Mouse (Mus musculus) midbrain, embryonic 16.5 days (tissue): ENCODE data around the gene Mmp7. TPM values are rescaled to one million over a fixed set of nuclear protein-coding genes. Genes with fewer than 3 reads are reported as not detected.

Experiments used
- ATAC-seq: fragments of 200-750 bp; cut with Nextera tagmentation; 2 replicates; pipeline ENCODE4 v1.8.0; 2017; ENCODE audit warnings: moderate TSS enrichment
- H3K27ac ChIP-seq: fragments of 300-500 bp; sonication (generic); 2 replicates; pipeline ENCODE4 v1.5.1; 2014; ENCODE audit warnings: mild to moderate bottlenecking, low read length, mixed read lengths
- H3K27me3 ChIP-seq: fragments of 300-500 bp; sonication (generic); 2 replicates; pipeline ENCODE4 v1.6.1; 2014; ENCODE audit warnings: low read depth, low read length, mixed read lengths; ENCODE audit not compliant: control insufficient read depth, insufficient read depth
- H3K36me3 ChIP-seq: fragments of 300-500 bp; sonication (generic); 2 replicates; pipeline ENCODE4 v1.6.1; 2014; ENCODE audit warnings: mild to moderate bottlenecking, low read length, moderate library complexity, mixed read lengths; ENCODE audit not compliant: control insufficient read depth, insufficient read depth
- H3K4me1 ChIP-seq: fragments of 300-500 bp; sonication (generic); 2 replicates; pipeline ENCODE4 v1.6.1; 2014; ENCODE audit warnings: mild to moderate bottlenecking, low read length, mixed read lengths; ENCODE audit not compliant: control insufficient read depth, insufficient read depth
- H3K4me2 ChIP-seq: fragments of 300-500 bp; sonication (generic); 2 replicates; pipeline ENCODE4 v1.6.1; 2014; ENCODE audit warnings: mild to moderate bottlenecking, low read length, mixed read lengths
- H3K4me3 ChIP-seq: fragments of 300-500 bp; sonication (generic); 2 replicates; pipeline ENCODE4 v1.5.1; 2014; ENCODE audit warnings: low read depth, mild to moderate bottlenecking, low read length, moderate library complexity, mixed read lengths
- H3K9ac ChIP-seq: fragments of 300-500 bp; sonication (generic); 2 replicates; pipeline ENCODE4 v1.6.1; 2014; ENCODE audit warnings: low read depth, low read length, mixed read lengths
- H3K9me3 ChIP-seq: fragments of 300-500 bp; sonication (generic); replicated peaks from 2 replicates; pipeline ENCODE4 v1.6.1; 2014; ENCODE audit warnings: mild to moderate bottlenecking, low read length, mixed read lengths; ENCODE audit not compliant: control insufficient read depth, poor library complexity, severe bottlenecking
- whole genome bisulfite sequencing: fragments of 180-500 bp; shearing (Covaris S2); extraction: QIAGEN DNeasy Blood & Tissue Kit; methylation state at CpG from one replicate; pipeline ENCODE4 v1.1.7; 2014; 5-methylcytosine and 5-hydroxymethylcytosine counted together
- polyA plus RNA-seq: library from polyadenylated mRNA; unstranded; fragments of >200 nt; fragmentation: Nextera tagmentation; extraction: Ambion mirVana; gene quantifications from 2 replicates; pipeline ENCODE4 v1.2.1, GENCODE M21; 2015

Mmp7 gene
- polyA plus RNA-seq, 1 experiment from 2014 or later, result not detected

GRCm38 (mm10) chr9:7714908-7715175, 23.0 kb downstream of the Mmp7 start:
- Histone ChIP-seq H3K27ac (no peak overlapping the region), H3K4me1 (no peaks in the 10 kb centered on the region), H3K4me2 (no peak overlapping the region), H3K4me3 (no peak overlapping the region), H3K27me3 (no peaks in the 10 kb centered on the region), H3K9ac (no peak overlapping the region), H3K36me3 (no peaks in the 10 kb centered on the region), H3K9me3 (no peaks in the 10 kb centered on the region)
- ATAC-seq, result peak; percentile 64
- WGBS, result 75% methylated on average over 2 of the region's 2 CpGs

GRCm38 (mm10) chr9:7721543-7721942, 29.7 kb downstream of the Mmp7 start:
- Histone ChIP-seq H3K9me3 (no peaks in the 10 kb centered on the region), H3K4me2 (no peak overlapping the region), H3K4me3 (no peak overlapping the region), H3K27ac (no peak overlapping the region), H3K9ac (no peak overlapping the region), H3K27me3 (no peaks in the 10 kb centered on the region), H3K36me3 (no peaks in the 10 kb centered on the region), H3K4me1 (no peaks in the 10 kb centered on the region)
- no peak for ATAC-seq
- WGBS, result 95% methylated on average over 1 of the region's 1 CpGs

- Histone ChIP-seq H3K4me3 (no peak overlapping the region), H3K4me2 (no peak overlapping the region), H3K9me3 (no peaks in the 10 kb centered on the region), H3K4me1 (no peaks in the 10 kb centered on the region), H3K27ac (no peak overlapping the region), H3K36me3 (no peaks in the 10 kb centered on the region), H3K9ac (no peak overlapping the region), H3K27me3 (no peaks in the 10 kb centered on the region)
- WGBS, result 81% methylated on average over 4 of the region's 4 CpGs
- ATAC-seq, result no peak
Observed at GRCm38 (mm10) chr9:7728997-7729396, 37.1 kb downstream of the Mmp7 start.

DNA sequence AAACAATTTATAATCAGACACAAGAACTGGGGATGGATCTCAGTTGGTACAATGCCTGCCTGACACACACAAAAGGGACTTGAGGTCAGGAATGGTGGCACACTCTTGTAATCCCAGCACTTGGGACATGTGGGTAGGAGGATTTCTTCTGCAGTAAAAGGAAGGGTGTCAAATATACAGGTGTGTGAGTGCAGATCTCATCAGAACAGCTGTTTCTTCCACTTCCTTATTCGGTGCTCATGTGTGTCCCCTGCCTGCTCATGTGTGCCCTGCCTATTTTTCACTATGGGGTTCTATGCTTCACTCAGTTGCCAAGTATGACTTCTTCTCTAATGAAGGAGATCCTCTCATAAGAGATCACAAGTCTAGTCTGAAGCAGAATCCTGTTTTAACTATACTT, 50.8 kb downstream of the Mmp7 start:
- Histone ChIP-seq H3K9ac (no peak overlapping the region), H3K36me3 (no peaks in the 10 kb centered on the region), H3K27me3 (no peaks in the 10 kb centered on the region), H3K4me2 (no peak overlapping the region), H3K4me3 (no peak overlapping the region), H3K9me3 (no peaks in the 10 kb centered on the region), H3K4me1 (no peaks in the 10 kb centered on the region), H3K27ac (no peak overlapping the region)
- no peak for ATAC-seq
- 85% methylated on average over 1 of the region's 1 CpGs for WGBS

- H3K27me3 ChIP-seq, result no peaks in the 10 kb centered on the region
- 68% methylated on average over 1 of the region's 1 CpGs for WGBS
Observed at GRCm38 (mm10) chr9:7744156-7744555, 52.3 kb downstream of the Mmp7 start.

GRCm38 (mm10) chr9:7748881-7749280, 57.0 kb downstream of the Mmp7 start:
- Histone ChIP-seq H3K4me2 (no peak overlapping the region), H3K27ac (no peak overlapping the region), H3K27me3 (no peaks in the 10 kb centered on the region), H3K36me3 (no peaks in the 10 kb centered on the region), H3K9me3 (no peaks in the 10 kb centered on the region), H3K9ac (no peak overlapping the region), H3K4me3 (no peak overlapping the region), H3K4me1 (no peaks in the 10 kb centered on the region)
- WGBS, result 92% methylated on average over 3 of the region's 3 CpGs
- ATAC-seq, result no peak

More at GRCm38 (mm10) chr9:7744156-7744555, 52.3 kb downstream of the Mmp7 start:
- H3K9me3 ChIP-seq, result no peaks in the 10 kb centered on the region
- no peaks in the 10 kb centered on the region for H3K36me3 ChIP-seq
- H3K4me1 ChIP-seq, result no peaks in the 10 kb centered on the region
- ATAC-seq, result no peak
- no peak overlapping the region for H3K4me2 ChIP-seq
- H3K9ac ChIP-seq, result no peak overlapping the region
- no peak overlapping the region for H3K27ac ChIP-seq
- no peak overlapping the region for H3K4me3 ChIP-seq

Other genes starting within 250 kb of the Mmp7 start
- gene Mmp3, start 246.3 kb upstream of the Mmp7 start, polyA plus RNA-seq, result not detected in 2 replicates
- not detected in 2 replicates for gene Mmp10, start 189.7 kb upstream of the Mmp7 start, polyA plus RNA-seq
- gene Mmp8, start 133.6 kb upstream of the Mmp7 start, polyA plus RNA-seq, result 0.14 and 0.38 TPM in 2 replicates
- gene Mmp27, start 120.7 kb upstream of the Mmp7 start, polyA plus RNA-seq, result not detected in 2 replicates
- gene Mmp20, start 63.9 kb upstream of the Mmp7 start, polyA plus RNA-seq, result not detected in 2 replicates
- 14.5 and 15.3 TPM in 2 replicates for gene Tmem123, start 72.0 kb downstream of the Mmp7 start, polyA plus RNA-seq
- gene Birc2, start 145.0 kb downstream of the Mmp7 start, polyA plus RNA-seq, result 41.8 and 43.9 TPM in 2 replicates
- gene Birc3, start 181.1 kb downstream of the Mmp7 start, polyA plus RNA-seq, result 1.5 and 1.8 TPM in 2 replicates